27 mouse cellular contexts compared by ENCODE assay signal in the genomic region with DNA sequence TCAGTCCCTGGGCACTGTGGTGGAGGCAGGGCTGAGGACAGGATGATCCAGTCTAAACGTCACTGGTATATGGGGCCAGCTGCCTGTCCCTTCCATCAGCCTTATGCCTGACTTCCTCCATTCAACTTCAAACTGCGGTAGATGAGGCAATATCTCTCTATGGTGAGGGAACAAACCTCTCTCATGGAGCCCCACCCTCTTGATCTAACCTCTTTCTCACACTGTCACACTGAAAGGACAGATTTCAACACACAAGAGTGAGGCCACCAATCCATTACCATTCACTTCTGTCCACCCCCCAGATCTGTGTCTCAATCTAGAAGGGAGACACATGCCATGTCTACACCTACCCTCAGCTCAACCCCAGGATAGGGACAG.
DNase-seq lines count a peak whose midpoint lies in the region; ATAC-seq lines count a peak whose summit lies in the region.
"Had no signal": no experiment of that assay in that cellular context is flagged by ENCODE, and none has a peak within 500 bp of the region (broad histone marks: within the 10 kb centered on the region; RNA-seq: fewer than 3 reads in every experiment).

No protein-coding gene starts in this region.

- DNase-seq in liver: no peak
- peak; percentile 74 for DNase-seq in retina, postnatal 1 day
- no peak for DNase-seq in retina, embryonic 14.5 days (ENCODE audit: low spot score)
- no peak for DNase-seq in layer of hippocampus, adult 8-10 months (ENCODE audit: low spot score in 2 of 2)
- DNase-seq in right cerebral cortex, postnatal 4 days: no peak
- DNase-seq: cerebellum, adult 11-12 months; cerebellum, adult 9-11 months; gastrocnemius, postnatal 10 days; heart, postnatal 14 days; kidney, adult 8-10 months; layer of hippocampus, adult 9-11 months; liver, embryonic 13.5 days; right cerebral cortex, postnatal 25 days; spleen, adult 18-20 months; thymus, adult 2 months; thymus, postnatal 36 days had no signal

- no peaks in the 10 kb centered on the region for H3K4me1 ChIP-seq in liver, embryonic 16.5 days (ENCODE audit: control insufficient read depth, low read depth, low read length)
- H3K4me1 ChIP-seq: intestine, embryonic 15.5 days; limb, embryonic 13.5 days; liver, embryonic 13.5 days; midbrain, embryonic 12.5 days had no signal

- H3K4me2 ChIP-seq in liver, embryonic 16.5 days (ENCODE audit: low read depth, low read length): no peak overlapping the region
- H3K4me2 ChIP-seq: intestine, embryonic 15.5 days; limb, embryonic 13.5 days; liver, embryonic 13.5 days; lung, embryonic 15.5 days; midbrain, embryonic 12.5 days; neural tube, embryonic 13.5 days had no signal

- no peak overlapping the region for H3K4me3 ChIP-seq in liver, embryonic 16.5 days (ENCODE audit: low read depth, low read length)
- H3K4me3 ChIP-seq: erythroblast, embryonic 14.5 days; intestine, embryonic 15.5 days; left cerebral cortex, adult 2 months; limb, embryonic 13.5 days; liver, embryonic 13.5 days; lung, embryonic 15.5 days; midbrain, embryonic 12.5 days; neural tube, embryonic 13.5 days had no signal

- H3K9ac ChIP-seq in liver, embryonic 16.5 days (ENCODE audit: low read depth, low read length): no peak overlapping the region
- H3K9ac ChIP-seq: intestine, embryonic 15.5 days; limb, embryonic 13.5 days; liver, embryonic 13.5 days; lung, embryonic 15.5 days; midbrain, embryonic 12.5 days; neural tube, embryonic 13.5 days had no signal

- no peaks in the 10 kb centered on the region for H3K27me3 ChIP-seq in liver, embryonic 16.5 days (ENCODE audit: control insufficient read depth, insufficient read depth, low read depth, low read length)
- H3K27me3 ChIP-seq: intestine, embryonic 15.5 days; liver, embryonic 13.5 days had no signal

- H3K27ac ChIP-seq in liver, embryonic 16.5 days (ENCODE audit: low read length): no peak overlapping the region
- H3K27ac ChIP-seq: intestine, embryonic 15.5 days; left cerebral cortex, adult 2 months; limb, embryonic 13.5 days; liver, embryonic 13.5 days; lung, embryonic 15.5 days; midbrain, embryonic 12.5 days; neural tube, embryonic 13.5 days had no signal

- peak; percentile 27; the same call in 1 of the 2 replicates for ATAC-seq in liver, embryonic 16.5 days (ENCODE audit: low read depth)
- ATAC-seq in hematopoietic stem cell, adult 5-6 weeks (replicated peaks in 1 of 2; ENCODE audit: insufficient read depth in 1 of 2, low FRiP score in 2 of 2, low TSS enrichment in 1 of 2, low read depth in 1 of 2, poor library complexity in 2 of 2, severe bottlenecking in 2 of 2): peak; percentile 55 to 77; a peak in 3 of 4 replicates
- ATAC-seq: forebrain, embryonic 16.5 days; hindbrain, embryonic 16.5 days; intestine, embryonic 15.5 days had no signal

- 23% methylated on average over 2 of the region's 2 CpGs for WGBS in liver, embryonic 16.5 days (ENCODE audit: insufficient replicate concordance)

- H3K36me3 ChIP-seq in liver, embryonic 16.5 days (ENCODE audit: control insufficient read depth, insufficient read depth): no peaks in the 10 kb centered on the region
- H3K36me3 ChIP-seq: intestine, embryonic 15.5 days; limb, embryonic 13.5 days; liver, embryonic 13.5 days; lung, embryonic 15.5 days; midbrain, embryonic 12.5 days; neural tube, embryonic 13.5 days had no signal

- H3K9me3 ChIP-seq in liver, embryonic 16.5 days (replicated peaks; ENCODE audit: control insufficient read depth, low read length): no peaks in the 10 kb centered on the region
- H3K9me3 ChIP-seq: intestine, embryonic 15.5 days; limb, embryonic 13.5 days; liver, embryonic 13.5 days; lung, embryonic 15.5 days; midbrain, embryonic 12.5 days; neural tube, embryonic 13.5 days had no signal
